Mouse (Mus musculus) neural tube, embryonic 10.5 days (tissue): ENCODE data around the gene Itpr2.

Experiments used
- DNase-seq: peaks from one replicate; pipeline ENCODE4 v3.0.0-alpha.2; 2017; ENCODE audit warnings: low spot score; ENCODE audit errors: extremely low spot score

Gene Itpr2

DNA sequence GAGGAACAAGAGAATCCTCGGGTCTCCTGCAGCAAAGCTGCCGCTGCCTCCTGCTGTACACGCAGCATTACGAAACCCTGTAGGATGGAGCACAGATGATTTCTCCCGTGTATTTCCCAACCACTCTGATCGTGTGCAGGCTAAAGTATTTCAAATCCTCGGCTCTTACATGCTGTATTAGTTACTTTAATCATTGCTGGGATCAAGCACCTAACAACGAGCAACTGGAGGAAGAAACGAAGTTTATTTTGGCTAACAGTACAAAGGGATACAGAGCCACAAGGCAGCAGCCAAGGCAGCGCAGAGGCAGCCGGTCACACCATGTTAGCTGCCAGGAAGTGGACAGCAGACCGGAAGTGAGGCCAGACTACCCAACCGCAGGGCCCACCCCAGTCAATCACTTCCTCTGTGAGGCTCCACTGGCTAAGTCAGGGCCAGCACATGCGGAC is 331.4 kb downstream of the Itpr2 start:
- peak; percentile 15 for DNase-seq

DNA sequence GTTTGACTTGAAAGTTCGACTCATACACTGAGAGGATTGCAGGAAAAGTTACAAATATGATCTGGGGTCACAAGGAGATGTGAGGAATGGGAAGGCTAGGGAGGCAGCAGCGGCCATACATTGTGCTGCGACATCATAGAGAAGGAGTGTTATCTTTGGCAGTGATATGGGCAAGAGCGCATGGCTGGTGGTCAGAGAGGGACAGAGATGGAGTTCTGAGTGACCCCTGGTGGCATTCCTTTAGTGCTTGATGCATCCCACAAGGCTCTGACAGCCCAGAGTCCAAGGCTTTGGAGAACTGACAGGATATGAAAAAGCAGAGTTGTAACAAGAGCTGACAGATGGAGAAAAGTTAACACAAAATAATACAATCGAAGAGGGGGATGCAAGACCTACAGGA is 334.8 kb downstream of the Itpr2 start:
- no peak for DNase-seq

DNA sequence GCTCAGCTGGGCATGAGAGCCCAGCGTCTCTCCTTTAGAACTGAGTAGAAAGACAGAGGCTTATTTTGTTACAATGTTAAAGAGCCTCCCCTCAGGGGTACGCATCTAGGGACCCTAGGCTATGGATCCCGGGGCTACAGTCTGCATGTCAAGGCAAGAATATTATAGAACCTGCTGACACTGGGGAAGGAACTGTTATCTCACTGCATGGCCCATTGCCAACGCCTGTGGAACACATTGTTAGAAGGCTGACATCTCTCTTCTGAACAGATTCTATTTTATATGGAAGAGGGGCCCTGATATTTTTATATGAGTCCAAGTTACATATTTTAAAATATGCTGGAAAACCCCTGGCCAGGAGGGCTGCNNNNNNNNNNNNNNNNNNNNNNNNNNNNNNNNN is 342.4 kb downstream of the Itpr2 start:
- no peak for DNase-seq

DNA sequence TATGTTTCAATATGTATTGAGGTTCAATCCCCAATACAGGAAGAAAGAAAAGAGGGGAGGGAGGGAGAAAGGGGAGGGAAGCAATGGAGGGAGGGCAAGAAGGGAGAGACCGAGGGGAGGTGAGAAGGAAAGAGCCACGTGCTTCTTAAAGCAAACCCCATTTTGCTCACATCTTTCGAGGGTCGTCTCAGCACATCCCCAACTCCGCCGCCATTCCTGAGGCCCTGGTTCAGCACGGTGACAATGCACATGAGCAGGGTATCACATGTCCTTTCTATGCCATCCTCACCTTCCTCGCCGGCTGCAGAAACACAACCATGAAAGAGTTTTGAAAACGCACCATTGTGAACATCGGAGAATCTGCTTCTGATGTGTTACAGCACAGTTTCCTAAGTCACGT is 343.3 kb downstream of the Itpr2 start:
- no peak for DNase-seq

DNA sequence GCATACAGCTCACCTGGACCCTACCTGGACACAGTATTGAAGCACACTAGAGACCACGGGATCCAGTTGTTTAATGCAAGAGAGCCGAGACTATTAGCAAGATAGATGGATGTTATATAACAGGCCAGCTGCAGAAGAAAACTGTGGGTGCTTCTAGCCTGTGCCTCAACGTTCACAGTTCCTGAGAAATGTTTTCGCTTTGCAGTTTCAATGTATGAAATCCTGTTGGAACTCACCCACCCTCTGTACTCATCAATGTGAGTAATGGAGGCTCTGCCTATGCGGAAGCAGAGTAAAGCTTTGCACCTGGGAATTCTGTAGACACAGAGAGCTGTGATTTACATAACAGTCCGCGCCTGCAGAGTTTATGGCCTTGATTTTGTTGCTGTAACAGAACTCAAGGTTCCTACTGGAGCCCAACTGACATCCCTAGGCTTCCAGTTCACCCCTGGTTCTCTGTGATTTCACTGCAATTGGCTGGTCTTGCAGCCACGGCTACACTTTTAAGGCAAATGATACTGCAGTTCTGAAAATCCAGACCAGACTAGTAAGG is 344.0 kb downstream of the Itpr2 start:
- DNase-seq: no peak

DNA sequence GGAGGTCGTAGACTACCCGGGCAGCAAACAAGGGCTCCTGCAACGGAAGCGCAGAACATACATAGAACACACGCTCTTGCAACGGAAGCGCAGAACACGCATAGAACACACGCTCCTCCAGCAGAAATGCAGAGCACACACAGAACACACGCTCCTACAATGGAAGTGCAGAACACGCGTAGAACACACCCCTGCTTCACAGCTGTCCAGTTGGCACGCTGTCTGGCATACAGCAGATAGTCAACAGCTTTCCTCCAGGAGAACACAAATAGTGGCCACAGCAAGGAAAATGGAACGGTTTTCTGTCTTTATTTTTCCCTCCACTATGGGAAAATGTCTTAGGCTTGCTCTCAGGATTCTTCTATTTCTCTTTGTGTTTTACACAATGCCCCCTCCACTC is 344.9 kb downstream of the Itpr2 start:
- no peak for DNase-seq

DNA sequence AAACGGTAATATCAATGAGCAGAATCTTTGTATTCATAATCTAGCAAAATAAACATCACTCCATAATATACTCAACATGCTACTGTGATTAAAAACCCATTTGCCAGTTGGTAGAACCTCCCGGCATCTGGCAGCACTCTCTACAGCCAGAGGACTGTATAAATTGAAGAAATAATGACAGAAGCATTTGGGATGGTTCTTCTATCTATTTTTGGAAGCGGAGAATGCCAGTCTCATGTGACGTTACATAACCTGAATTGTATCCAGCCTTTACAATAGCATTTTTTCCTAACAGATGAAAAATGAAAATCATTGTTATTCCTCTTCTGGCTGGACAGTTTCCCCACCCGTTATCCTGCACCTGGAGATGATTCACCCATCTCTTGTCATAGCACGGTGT is 345.5 kb downstream of the Itpr2 start:
- DNase-seq: no peak

DNA sequence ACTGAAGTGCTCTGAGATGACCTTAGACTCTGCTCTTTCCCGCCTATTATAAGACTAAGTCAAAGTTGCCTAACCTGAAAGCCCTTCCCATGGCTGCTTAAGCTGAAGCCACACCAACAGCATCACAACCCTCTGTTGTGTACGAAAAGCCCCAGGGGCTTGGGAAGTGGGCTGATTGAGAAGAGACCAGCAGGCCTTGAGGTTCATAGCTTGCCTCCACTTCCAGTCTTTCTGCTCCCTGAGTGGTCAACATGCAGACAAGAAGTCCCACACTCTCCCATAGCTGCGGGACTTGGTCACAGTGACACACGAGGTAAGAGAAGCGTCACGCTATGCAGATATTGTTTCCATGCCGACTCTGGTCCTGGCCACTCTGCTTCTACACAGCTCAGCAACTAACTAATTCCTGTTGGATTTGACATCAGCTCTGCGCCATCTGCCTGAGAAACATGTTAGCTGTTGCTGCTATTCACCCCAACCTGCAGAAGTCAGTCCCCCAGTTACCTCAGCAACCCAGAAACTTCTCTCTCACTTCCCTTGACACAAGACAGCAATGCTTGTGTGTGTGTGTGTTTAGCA is 346.8 kb downstream of the Itpr2 start:
- no peak for DNase-seq

DNA sequence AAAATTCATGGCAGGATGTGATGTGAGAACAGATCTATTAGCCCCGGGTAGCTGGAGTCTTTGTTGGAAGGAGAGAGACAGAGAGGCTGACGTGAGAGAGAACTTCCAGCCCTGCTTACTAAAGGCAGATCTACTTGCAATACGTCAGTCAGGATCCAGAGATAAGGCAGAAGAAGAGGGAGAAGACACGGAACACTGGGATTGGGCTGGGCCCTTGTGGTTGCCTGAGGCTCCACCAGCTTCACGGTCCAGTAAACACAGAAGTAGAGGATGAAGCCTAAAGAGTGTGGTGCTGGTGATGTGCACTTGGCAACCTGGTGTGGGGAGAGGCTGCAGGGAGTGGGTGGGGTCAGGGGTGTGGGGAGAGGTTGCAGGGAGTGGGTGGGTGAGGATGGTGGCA is 349.2 kb downstream of the Itpr2 start:
- no peak for DNase-seq

DNA sequence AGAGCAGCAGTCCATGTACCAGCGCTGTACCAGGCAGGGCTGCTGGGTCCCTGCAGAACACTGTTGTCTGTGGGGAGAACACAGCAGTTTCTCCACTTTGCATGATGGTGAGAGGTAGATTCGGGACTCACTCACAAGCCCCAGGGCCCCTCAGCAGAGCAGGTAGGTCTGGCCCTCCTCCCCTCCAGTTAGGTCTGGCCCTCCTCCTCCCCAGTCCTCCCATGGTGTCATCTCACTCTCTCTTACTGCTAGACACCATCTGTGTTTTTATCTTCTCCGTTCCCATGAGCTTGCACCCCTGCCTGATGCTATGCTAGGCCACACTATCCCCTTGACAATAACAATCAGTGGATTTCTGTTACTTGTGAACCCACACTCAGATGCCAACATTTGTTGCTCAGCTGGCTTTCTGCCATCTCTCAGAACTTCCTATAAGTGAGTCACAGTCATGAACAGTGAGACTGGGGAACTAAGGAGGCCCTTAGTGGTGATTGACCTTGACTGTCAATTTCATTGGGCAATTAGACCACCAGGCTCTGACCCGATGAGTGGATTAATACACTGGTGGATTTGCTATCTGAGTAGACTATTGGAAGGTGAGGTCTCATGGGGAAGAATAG is 360.9 kb downstream of the Itpr2 start:
- DNase-seq: no peak

DNA sequence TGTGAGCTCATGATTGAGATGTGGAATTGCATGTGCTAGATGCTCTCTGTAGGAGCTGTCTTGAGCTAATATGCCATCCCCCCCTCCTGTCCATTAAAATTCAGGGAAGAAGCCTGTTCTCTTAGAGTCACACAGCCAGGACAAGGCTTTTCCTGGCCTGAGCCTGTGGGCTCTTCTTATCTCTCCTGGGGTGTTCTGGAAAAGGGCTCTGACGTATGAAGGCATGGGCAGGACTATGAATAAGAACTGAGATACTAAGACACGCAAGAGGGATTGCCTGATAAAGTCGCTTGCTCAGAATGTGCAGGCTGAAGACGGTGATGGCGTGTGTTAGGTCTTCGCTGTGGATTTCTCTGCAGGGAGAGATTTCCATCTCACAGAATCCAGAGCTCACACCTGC is 361.9 kb downstream of the Itpr2 start:
- no peak for DNase-seq

DNA sequence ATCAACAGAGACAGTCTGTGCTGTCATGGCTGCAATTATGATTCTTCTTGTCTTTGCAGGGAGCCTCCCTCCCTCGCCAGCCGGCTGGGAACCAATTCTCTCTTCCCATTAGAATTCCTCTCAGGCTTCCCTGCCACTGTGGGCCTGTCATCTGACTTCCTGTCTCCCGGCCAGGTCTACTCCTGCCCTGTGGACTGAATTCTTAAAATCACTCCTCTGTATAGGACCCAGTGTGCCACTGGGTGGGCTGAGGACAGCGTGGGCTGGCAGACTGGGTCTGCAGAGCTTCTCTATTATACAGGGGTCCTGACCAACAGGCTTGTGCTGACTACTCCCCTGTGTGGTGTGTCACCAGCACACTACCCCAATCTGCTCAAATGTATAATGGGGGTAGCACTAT is 365.4 kb downstream of the Itpr2 start:
- DNase-seq: no peak

DNA sequence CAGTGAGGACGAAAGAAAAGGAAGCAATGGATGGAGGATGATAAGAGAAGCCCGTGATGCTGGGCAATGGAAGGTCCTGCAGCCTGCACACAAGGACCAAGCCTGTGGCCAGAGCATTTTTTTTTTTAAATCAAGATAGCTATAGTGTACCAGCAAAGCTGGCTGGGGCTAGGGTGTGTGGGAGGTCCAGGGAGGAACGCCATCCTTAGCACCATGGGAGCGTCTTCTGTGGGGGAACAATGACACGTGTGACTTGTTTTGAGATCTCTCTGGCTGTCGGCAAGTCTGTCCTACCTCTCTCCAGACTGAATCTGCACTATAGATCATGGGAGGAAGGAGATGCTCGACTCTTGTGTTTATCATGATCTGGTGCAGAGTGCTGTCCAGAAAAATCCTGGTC is 365.8 kb downstream of the Itpr2 start:
- DNase-seq: no peak

DNA sequence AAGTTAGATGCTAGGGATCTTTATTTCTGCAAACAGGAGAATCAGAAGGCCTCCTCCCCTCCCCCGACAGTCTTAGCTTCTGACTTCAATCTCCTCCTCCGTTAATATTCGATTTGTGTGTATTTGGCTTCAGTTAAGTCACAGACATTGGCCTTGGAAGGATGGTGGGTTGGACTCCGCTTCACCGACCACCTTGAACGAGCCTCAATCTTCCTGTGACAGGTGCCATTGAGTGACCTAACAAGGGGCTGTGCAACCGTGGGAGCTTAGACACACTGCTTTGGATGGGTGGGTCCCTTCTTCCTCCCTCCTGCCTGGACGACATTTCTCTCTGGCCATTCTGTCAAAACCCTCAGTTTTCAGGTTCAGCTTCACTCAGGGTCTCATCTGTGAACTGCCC is 366.7 kb downstream of the Itpr2 start:
- no peak for DNase-seq

DNA sequence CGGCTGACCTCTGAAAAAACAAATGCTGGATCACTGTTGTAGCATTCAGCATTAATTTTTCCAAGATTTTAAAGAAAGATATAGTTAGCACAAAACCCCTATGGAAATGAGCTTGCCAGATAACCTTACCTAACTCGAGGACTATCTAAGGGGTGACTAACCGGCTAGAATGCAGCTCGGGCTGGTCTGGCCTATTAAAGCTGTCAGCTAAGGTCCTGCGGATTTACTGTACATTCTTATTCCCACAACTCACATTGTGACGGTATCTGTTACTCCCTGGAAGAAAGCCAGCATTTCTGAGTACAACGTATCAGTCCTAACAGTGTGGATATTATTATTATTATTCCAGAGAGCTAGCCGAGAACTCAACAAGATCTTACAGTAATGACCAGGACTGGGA is 368.1 kb downstream of the Itpr2 start:
- no peak for DNase-seq

DNA sequence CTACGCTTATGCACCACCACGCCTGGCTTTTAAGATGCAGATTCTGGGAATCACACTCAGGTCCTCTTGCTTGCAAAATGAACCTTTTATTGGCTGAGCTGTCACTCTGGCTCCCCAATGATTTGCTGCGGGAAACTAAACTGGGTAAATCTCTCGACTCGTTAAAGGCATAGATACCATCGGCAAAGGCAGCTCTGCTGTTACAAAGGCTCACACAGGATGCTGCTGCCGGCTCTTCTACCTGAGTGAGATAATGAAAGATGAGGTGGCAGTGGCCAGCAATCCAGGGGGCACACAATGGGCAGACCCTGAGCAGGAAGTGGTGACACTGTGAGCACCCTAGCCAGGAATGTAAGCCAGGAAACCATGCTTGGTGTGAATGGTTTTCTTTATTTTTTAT is 373.0 kb downstream of the Itpr2 start:
- no peak for DNase-seq

DNA sequence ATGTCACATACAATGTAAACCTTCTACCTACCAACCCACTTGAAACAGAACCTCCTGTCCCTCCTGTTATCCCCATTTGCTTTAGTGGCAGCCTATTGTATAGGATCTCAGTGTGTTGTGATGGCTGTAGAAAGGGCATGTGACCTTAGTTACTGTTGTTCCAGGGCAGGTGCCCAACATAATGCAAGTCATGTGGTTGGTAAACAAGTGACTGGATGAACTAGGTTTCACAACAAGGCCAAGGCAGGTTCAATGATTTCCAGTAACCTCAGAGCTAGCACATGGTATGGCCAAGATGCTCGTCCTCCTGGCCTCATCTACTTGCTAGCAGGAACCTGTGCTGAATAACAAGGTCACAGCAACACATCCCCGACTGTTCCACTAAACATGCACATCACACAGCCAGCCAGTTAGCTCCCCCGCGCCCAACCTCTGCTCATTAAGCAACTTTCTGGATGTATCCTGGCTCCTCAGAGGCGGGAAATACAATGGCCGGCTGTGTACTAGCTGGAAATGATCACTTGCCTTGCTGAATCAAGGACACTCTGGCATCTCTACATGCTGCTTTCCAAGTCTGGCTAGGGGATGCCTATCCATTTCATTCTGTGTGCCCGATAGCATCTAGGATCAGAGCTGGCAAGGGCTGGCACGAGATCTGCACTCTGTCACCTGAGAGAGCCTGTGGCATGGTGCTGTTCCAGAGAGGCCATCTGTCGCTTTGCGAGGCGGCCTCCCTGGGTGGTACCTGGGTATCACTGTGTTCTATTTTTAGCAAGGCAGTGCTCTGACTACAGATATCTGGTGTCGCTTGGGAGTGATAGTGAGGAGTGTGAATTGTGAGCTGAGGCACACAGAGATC is 375.0 kb downstream of the Itpr2 start:
- DNase-seq: no peak

DNA sequence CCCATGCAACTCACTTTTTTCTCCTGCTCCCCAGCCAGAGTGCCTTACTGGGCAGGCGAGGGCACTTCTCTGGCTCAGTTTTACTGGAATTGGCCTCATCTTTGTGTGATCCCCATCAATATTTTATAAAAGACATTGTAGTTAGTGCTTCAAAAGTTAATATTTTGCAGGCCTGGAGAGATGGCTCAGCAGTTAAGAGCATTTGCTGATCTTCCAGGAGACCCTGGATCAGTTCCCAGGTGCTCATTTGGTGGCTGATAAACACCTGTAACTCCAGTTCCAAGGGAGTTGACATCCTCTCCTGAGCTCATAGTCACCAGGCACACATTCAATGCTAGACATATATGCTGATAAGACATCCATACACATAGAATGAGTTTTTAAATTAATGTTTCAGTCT is 376.4 kb downstream of the Itpr2 start:
- DNase-seq: peak; percentile 2

DNA sequence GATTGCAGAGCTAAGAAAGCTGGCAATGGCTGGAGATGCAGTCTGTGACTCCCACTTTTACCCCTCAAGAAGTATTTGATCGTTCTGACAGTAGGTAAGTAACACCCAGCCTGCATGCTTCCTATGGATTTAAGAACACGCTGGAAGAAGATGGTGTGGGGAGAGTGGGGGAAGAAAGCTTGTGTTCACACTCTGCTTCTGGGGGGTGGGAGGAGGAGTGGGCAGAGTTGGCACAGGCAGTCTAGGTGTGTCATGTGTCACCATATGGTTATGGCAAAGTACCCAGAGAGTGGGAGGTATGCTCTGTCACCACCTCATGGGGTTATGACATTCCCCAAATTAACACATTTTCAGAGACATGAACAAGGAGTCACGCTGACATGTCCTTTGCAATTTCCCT is 377.5 kb downstream of the Itpr2 start:
- peak; percentile 6 for DNase-seq

DNA sequence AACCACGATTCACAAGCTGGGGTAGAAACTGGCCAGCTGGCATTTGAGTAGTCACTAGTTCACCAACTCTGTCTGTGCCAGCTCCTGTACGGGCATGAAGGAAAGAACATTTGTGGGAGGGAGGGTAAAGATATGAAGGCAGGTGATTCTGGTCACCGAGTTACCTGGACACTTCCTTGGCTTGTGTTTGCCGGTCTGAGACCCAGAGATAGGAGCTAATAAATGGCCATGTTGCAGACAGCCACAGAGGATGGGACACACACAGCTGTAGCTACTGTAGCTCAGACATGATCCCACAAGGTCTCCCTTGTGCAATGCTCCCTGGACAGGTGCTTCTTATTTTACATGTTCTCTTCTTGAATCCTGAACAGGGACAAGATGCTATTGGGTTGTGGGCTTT is 378.4 kb downstream of the Itpr2 start:
- DNase-seq: peak; percentile 2

DNA sequence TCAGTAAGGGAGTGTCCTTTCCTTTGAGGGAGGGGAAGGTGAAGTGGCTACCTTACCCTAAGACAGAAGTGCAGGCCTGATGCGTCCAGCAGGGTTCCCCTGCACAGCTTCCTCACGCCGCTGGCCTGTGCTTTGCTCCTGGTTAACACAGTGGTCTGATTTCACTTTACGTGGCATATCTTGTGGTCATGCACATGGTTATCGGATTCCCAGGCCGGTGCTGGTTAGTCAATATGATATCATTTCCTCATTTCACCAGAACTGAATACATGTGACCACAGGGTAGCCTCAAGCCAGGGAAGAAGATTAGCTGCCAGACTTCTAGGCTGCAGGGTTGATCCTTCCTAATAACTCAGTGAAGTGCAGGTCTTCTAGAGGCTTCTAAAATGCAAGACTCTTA is 381.9 kb downstream of the Itpr2 start:
- DNase-seq: peak; percentile 1

DNA sequence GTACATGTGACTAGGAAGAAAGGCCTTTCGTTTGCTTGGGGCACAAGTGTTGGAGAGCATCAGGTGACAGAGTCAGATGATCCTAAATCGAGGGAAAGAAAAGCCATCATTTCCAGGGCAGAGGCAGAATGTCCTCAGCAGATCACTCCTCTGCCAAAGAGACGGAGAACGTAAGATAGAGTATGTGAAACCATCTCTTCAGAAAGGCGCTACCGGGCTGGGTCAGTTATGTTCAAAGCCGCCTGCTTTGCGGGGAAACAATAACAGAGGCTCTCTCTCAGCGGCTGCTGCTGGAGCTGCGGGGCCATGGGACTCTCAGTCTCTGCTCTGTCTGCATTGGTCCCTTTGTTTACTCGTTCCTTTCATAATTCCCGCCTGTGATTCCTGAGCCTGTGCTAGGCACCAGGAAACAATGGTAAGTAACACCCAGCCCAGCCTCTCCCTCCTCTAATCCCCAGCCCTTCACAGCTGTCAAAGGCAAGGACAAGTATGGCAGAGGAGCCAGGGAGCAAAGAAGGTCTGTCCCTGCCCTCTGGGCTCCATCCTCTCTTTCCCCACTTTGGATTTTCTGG is 387.2 kb downstream of the Itpr2 start:
- DNase-seq: peak; percentile 26
